Mouse (Mus musculus) monocyte, adult 2 months (primary cell): Measurements from ENCODE around the gene Nrcam.

Experiments used
- DNase-seq, 2 experiments: peaks; one replicate each; pipeline ENCODE4 v3.0.0; 2022; ENCODE audit warnings: low spot score in 2 of 2, low read depth in 1 of 2

The Nrcam gene

GRCm38 (mm10) chr12:44602269-44602957, 273.7 kb downstream of the Nrcam start:
- no peak for DNase-seq

DNA sequence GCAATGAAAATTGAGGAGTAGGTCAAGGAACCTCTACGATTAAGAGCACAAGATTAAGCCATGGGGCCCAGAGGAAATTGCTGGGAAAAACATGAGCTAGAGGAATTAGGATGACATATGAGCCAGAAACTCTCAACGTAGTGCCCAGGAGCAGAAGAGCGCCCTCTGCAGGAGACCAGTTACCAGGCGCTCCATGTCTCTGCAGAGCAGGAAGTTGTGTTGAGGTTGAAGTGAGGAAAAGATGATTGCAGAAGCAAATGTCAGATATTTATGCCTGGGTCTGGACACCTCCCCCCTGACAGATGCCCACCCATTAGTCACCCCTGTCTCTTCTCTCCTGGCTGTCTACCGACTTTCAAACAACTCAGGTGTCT, 274.3 kb downstream of the Nrcam start:
- no peak for DNase-seq

GRCm38 (mm10) chr12:44617001-44617421, 288.3 kb downstream of the Nrcam start:
- no peak for DNase-seq

GRCm38 (mm10) chr12:44617488-44617887, 288.8 kb downstream of the Nrcam start:
- no peak for DNase-seq

GRCm38 (mm10) chr12:44639341-44639921, 310.7 kb downstream of the Nrcam start:
- no peak for DNase-seq

- no peak for DNase-seq
Measured at GRCm38 (mm10) chr12:44640579-44640978, 311.9 kb downstream of the Nrcam start.
